Mouse (Mus musculus) left cerebral cortex, adult 11 months (tissue): ENCODE results near the gene Dcun1d1.

Experiments used
- DNase-seq: peaks from one replicate; pipeline ENCODE4 v3.0.0; 2022; ENCODE audit warnings: low spot score

Gene Dcun1d1

GRCm38 (mm10) chr3:35929831-35930230, 7.4 kb downstream of the Dcun1d1 start:
- no peak for DNase-seq

- peak; percentile 16 for DNase-seq
These were observed 7.8 kb downstream of the Dcun1d1 start for GRCm38 (mm10) chr3:35929406-35929805.

DNA sequence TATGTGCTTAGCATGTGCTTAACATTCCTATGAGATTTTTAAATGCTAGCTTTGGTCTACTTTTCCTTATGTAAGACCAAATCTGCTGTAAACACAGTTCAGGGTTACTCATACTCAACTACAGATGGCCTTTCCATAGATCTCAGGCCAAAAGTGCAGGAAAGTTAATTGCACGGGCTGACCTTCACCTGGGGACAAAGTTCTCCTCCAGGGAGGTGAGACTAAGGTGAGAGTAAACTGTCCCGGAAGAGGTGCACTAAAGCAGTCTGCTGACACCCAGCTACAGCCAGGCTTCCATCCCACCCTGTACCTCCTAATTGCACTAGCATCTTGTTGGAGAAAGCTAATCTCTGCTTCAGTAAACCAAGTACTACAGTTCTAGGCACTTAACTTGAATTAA, 11.4 kb downstream of the Dcun1d1 start:
- no peak for DNase-seq

DNA sequence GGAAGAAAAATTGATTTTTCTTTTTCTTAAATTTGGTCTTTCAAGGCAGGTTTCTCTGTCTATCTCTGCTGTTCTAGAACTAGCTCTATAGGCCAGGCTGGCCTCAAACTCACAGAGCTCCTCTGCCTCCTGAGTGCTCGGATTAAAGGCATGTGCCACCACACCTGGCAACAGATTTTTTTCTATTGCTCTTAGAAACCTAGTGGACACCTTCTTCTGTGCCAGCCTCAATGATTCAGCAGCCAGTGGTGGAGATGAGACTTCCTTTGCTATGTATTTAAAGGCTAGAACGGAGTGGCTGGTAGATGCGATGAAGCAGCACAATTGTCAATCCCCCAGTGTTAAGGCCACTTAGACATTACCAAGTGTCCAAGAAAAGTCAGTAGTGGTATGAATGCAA, 13.2 kb downstream of the Dcun1d1 start:
- no peak for DNase-seq

DNA sequence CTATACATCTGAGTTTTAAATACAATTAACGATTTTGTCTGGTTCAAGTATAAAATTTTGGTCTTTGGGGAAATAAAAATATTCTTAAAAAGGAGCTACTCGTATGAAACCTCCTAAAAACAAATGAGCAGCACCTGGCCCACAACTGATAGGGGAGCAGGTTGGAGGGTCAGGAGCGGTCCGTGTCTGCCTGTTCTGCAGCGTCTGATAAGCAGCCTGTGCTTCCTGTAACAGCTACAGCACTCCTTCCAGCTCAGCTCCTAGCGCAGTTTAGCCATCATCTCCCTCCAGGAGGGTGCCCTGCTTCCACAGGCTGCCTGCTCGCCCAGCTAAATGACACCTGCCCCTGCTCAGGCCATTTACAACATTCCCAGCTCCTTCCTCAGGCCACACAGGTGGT, 13.8 kb downstream of the Dcun1d1 start:
- no peak for DNase-seq

- no peak for DNase-seq
These were observed 14.7 kb downstream of the Dcun1d1 start for GRCm38 (mm10) chr3:35922522-35922921.

DNA sequence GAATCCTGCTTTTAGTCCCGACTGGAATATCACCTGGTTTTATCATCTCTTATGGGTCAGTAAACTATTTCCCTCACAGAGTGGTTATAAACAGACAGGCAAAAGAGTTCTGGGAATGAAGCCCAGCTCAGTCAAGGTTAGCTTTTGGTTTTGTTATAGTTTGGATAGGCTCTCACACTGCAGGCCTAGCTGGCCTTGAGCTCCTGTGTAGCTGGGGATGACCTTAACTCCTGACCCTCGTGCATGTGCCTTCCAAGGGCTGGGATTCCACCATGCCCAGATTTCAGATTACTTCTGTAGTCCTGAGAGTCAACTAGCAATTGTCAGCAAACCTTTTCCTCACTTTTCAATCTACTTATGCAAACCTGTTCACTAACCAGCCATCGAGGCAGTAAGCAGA, 19.0 kb downstream of the Dcun1d1 start:
- DNase-seq: no peak

GRCm38 (mm10) chr3:35908982-35909680, 28.1 kb downstream of the Dcun1d1 start:
- DNase-seq: no peak

DNA sequence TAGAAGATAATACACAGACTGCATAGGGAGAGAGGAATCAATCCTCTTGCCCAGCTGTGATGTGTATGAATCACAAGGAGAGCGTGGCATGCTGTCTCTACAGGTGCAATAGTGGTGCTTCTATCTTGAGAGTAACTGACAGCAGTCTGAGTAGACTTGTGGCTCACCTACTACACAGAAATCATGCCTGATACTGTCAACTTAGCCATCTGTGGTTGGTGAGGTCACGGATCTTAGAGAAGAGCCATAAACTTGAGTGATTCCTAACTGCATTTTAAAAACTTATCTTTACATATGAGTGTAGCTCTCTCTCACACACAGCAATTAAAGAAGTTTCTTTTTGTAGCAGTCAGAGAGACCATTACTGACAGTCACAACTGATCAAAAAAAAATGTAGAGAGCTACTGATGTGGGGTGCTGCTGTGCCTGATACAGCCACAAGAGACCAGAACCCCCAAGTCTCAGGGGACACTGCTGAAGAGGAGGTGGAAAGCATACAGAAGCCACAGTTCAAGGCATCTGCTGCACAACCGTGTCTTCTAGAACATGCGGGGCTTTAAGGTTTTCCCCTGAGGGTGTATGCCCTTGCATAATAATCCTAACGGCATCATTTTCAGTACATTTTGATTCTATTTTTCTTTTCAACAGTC, 36.6 kb downstream of the Dcun1d1 start:
- DNase-seq: no peak

GRCm38 (mm10) chr3:35899109-35899508, 38.1 kb downstream of the Dcun1d1 start:
- no peak for DNase-seq

DNA sequence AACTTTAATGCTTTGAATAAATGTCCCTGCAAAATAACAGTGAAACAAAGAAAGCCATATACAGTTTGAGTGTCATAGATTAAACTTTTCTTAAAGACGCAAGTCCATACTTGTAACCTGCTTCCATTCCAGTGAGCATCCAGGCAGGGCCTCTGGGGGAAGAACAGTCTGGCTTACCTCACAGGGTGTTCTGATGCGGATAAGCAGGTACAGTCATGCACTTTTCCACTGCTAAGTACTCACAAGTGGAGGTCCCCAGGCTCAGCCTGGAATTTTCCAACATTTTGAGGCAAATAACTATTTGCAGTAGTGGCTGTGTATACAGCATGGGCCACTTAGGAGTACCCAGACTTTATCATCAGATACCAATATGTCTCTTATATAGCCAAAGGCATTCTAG, 39.3 kb downstream of the Dcun1d1 start:
- DNase-seq: no peak

DNA sequence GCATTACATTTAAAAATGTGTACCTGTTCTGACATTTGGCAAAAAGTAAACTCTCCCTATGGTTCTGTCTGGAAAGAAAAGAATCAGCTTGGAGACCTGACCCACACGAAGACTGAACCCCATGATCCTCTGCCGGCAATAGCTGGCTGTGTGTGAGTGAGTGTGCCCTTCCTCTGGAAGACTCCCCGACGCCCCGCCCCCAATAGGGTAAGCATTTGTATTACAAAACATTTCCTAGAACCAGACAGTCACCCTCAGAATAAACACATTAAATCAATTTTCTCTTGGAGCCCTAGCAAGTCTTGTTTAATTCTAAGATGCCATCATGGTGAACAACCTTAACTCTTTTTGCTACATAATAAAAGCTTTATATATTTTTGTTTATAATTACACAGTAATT, 44.1 kb downstream of the Dcun1d1 start:
- no peak for DNase-seq

DNA sequence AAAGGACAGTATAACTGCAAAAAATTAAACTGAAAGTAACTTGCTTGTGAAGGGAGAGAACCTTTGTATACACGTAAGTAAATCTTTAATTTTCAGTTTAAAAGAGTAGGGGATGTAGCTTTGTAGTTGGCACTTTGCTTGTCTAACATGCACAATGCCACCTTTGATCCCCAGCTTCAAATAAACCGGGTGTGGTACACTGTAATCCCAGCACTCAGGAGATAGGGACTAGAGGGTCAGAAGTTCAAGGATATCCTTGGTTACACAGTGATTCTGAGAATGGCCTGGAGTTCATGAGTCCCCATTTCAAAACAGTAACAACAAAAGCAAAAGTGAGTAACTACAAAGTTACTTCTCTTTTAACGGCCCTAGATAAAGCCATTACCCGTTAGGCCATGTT, 46.1 kb downstream of the Dcun1d1 start:
- DNase-seq: no peak

DNA sequence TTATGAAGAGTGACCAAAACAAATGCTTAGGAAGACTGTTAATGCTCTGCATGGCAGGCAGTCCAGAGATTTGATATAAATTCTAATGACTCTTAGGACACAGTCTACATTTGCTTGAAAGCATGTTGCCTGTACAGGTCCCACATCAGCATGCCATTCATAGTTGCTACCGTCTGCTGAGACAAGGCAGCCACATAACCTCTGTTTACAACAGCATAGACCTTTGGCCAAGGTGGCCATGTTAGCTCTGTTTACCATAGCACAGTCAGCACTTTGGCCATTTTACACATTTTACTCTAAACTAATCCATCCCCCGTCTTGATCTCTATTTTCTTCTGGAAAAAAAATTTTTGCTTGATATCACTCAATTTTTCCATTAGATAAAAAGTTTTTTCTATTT, 47.7 kb downstream of the Dcun1d1 start:
- DNase-seq: no peak

DNA sequence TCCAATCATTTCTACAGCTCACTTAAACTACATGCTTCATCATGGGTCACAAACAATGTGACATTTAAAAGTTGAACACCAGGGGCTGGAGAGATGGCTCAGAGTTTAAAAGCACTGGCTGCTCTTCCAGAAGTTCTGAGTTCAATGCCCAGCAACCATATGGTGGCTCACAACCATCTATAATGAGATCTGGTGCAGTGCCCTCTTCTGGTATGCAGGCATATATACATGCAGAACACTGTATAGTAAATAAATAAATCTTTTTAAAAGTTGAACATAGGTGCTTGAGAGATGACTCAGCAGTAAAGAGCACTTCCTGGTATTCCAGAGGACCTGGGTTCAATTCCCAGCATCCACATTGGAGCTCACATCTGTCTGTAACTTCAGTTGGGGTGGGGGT, 54.0 kb downstream of the Dcun1d1 start:
- DNase-seq: no peak

- DNase-seq: no peak
These were observed 87.9 kb downstream of the Dcun1d1 start for GRCm38 (mm10) chr3:35849326-35849725.
